Mouse (Mus musculus) right cerebral cortex, adult 18-20 months (tissue): ENCODE measurements at regions not wholly inside any gene's neighbourhood (a gene's known extent, or its start where the extent isn't known, plus 50 kb on each side); places are given as distances from the start of the nearest gene placed in this dataset.
"Not testable (repeated sequence)": the region's sequence is repeated elsewhere in the genome, so short reads cannot be mapped to it uniquely, and the experiment has no call there.

Source experiments
- DNase-seq: peaks from one replicate; pipeline ENCODE4 v3.0.0; 2022; ENCODE audit warnings: mixed read lengths

DNA sequence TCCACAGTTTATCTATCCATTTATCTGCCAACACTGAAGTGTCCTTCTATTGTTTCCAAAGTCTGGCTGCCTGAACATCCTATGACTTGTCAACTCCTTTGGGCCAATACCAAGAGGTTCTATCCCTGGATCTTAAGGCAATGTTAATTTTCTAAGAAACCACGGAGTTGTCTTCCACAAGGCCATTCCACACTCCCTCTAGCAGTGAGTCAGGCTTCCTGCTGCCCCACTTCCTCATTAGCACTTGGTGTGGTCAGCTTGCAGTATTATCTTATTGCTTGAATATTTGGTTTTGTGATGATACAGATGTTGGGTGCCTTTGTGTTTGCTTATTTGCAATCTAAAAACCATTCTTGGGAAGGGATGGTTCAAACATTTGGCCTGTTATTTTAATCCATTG is 87.5 kb upstream of the Ppp2r2d start:
- DNase-seq = no peak

DNA sequence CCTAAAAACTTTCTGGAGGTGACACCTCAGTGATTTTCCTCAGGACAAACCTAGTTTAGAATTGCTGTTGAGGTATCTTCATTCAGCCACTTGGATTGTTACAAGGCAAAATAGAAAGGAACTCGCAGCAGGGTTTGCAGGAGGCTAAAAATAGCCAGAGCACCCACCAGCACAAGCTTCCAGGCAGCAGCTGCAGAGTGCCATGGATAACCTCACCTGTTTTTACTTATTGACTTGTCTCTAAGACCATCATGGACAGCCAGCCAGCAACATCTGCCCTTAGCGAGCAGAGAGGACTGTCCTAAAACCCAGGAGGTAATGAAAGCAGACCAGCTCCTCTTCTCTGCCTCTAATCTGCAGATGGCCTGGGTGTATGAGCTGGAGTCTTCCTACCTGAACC is 97.4 kb upstream of the Ppp2r2d start:
- DNase-seq = no peak

DNA sequence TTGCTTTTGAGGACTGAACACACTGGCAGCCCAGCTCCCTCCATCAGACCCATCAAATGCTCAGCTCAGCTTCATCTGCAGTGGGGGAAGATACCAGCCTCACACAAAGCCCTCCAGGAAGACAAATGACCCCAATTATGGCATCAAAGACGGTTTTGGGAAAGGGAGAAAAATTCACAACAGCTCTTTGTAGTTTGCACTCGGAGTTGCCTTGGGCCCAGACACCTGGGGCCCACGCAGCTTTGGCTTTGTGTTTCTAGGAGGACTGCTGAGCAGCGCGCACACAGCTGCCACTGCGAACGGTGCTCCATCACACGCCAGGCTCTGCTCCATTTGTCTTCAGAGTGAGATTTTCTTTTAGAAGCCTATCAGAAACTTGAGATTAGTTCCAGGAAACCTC is 99.3 kb upstream of the Ppp2r2d start:
- no peak for DNase-seq

DNA sequence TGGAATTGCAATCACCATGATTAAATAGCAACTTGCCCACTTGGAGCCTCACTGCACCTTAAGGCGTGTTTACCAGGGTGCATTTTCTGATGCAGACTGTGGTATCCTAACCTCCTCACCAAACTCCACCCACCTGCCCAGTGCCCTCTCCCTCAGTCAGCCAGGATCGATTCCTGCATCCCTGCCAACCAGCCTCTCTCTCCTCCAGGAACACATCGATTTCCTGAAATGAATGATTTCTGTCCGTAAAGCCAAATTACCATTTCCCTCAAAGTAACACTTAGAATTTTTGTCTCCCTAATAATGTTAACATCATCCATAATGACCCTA is 103.4 kb upstream of the Ppp2r2d start:
- DNase-seq = no peak

DNA sequence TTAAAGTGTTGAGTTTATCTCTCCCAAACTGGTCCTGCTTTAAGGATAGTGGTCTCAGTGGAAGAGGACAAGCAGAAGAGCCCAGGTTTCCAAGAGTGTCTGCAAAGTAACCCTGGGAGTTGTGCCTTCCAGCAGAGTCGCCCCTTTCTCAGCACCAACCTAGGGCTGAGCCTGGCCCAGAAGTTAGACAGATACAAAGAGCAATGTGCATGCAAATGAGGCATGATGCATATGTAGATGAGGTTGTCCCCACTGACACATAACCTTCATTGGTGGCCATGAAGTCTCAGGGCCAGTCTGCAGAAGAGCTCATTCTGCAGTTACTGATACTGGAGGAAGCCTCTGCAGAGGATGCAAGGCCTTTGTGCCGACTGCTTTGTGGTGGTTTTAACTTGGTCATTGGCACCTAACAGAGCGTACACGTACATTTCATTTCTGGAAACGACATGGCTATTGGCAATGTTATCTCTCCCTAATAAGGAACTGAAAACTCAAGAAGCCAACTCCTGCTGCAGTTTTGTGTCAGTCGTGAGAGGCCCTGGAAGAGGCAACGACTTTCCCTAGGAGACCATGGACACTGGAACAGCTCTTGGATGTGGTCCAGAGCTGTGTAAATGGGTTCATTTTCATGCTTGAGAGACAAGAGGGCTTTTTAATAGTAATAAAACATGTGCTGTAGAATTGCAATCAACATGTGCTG is 103.9 kb upstream of the Ppp2r2d start:
- no peak for DNase-seq

DNA sequence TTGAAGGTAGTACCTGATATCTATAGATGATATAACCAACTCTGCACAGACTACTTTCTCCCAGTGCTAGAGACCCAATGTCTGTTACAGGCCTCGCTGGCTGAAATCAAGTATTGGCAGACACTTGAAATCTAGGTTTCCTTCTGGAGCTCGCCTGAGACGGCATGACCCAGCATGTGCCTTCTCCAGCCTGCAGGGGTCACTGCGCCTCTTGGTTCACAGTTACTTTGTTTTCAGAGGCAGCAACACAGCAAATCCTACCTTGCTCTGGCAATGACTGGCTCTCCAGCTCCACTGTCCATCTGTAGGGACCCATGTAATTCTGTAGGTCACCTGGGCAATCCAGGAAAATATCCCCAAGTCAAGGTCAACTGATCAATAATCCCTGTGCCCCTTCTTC is 111.6 kb upstream of the Ppp2r2d start:
- DNase-seq = peak; percentile 39

DNA sequence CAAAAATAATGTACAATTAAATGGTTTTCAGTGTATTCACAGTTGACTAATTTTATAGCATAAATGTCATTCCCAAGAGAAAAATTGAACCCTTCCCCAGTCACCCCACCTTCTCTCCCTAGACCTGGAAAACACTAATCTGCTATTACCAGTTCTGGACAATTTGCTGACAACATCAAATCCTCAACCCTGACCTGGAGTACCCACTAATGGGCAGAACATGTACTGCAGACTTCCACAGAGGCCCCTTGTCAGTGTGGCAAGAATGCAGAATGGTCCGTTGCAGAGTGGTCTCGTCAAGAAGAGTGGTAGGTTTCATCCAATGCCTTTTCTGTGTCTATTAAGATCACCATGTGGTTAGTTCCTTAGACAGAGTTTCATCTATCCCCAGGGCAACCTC is 121.0 kb upstream of the Ppp2r2d start:
- DNase-seq = no peak

DNA sequence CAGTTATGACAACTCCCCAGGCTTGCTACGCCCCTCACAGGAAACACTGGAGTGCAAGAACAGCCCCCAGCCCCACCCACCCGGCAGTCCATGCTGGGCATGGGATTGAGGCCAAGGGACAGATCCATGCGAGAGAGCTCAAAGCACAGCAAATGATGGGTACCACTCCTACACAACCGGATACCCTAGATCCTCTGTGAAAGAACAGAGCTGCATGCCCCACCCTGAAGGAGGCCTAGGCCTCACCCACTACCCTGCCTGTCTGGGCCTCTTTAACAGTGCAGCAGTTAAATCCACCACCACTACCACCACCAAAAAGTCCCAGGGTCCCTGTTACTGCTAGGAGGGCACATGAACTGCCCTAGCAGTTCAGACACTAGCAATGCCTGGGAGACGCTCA is 126.3 kb upstream of the Ppp2r2d start:
- no peak for DNase-seq

DNA sequence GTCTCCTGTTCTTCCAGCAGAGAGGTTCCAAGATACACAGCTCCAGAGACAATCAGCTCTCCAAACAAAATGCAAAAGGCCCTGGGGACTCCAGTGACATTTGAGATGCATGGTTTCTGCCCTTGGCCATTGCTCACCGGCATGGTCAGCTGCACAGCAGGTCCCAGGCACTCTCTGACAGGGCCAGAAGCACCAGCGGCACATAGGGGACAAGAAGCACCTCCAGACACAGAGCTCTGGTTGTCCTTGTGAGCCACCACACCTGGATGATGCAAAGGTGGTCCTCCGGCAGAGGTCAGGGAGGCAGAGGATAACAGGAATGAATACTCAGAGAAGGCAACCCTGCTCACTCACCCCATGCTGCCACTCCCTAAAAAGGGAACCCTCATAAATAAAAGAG is 126.8 kb upstream of the Ppp2r2d start:
- no peak for DNase-seq

DNA sequence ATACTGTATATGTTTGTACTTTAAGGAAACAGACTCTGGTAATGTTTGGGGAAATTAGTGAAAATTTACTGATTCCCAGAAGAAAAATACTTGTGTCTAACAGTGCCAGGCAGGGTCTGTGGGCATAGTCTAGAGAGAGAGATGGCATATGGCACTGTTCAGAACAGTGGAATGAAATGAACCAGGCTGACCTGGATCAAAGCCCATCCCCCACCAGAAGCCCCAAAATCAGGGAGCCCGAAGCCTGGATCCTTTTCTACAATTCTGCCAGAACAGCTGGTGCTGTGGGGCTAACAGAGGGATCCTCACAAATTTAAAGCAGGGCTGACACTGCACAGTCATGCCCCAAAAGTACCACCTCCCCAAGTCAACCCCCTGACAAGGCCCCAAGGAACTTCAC is 131.1 kb upstream of the Ppp2r2d start:
- DNase-seq = no peak

DNA sequence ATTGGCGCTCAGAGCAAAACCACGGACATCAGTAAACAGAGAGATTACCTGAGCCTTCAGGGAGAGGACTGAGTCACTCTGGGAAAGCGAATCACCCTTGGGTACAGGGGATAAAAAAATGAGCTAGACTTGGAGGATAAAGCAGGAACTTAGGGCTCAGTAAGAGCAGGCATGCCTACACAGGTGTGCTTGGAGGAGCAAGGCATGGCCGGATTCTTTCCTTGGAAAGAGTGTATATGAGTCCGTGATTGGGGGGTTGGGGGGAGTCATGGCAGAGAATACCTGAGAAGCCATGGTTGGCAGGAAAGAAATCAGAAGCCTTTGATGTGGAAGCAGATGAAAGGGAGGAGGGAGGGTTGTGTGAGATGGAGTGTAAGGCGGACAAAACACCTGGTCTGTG is 137.5 kb upstream of the Ppp2r2d start:
- DNase-seq = no peak

DNA sequence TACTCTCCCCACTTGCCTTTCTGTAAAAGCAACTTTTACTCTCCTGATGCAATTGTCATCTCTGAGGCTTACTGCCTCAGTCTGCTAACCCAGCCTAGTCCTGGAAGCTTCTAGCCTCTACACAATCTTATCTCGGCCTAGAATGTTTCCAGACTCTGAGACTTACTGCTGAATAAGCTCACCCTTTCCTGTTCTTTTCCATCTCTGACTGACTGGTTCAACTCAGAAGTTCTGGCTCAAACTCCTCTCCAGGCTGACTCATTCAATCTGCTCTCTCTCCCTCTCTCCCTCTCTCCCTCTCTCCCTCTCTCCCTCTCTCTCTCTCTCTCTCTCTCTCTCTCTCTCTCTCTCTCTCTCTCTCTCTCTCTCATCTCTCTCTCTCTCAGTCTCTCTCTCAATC is 146.3 kb upstream of the Ppp2r2d start:
- DNase-seq = not testable (repeated sequence)

DNA sequence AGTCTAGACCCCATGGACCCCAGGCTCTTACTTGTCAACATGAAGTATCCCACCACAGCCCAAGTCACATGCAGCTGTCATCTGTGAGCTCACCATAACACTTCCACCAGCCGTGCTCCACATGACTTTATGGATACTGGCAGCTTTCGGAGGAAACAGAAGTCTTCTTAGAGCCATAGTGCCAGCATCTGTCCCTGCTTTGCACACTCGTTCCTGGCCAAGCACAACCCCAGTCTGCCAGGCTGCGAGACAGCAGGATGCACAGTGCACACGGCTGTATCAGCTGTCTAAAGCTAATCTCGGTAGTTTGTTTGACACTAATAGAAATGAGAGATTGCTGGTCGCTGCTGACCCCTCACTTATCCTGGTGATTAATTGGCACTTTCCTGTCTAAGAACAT is 163.7 kb upstream of the Ppp2r2d start:
- DNase-seq = no peak

DNA sequence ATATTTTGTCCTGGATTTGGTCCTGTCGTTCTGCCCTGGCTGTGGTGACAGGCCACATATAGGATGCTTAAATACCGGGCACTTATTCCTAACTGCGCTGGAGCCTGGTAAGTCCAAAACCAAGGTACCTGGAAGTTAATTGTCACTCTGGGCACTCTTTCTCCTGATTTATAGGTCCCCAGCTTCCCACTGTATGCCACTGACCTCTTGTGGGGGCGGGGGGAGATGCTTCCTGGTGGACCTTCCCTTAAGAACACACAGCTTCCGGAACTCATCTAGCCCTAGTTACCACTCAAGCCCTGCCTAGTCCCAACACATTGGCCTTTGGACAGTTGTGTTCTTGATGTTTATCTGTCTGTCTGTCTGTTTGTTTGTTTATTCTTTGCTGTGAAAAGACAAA is 165.3 kb upstream of the Ppp2r2d start:
- DNase-seq = no peak

DNA sequence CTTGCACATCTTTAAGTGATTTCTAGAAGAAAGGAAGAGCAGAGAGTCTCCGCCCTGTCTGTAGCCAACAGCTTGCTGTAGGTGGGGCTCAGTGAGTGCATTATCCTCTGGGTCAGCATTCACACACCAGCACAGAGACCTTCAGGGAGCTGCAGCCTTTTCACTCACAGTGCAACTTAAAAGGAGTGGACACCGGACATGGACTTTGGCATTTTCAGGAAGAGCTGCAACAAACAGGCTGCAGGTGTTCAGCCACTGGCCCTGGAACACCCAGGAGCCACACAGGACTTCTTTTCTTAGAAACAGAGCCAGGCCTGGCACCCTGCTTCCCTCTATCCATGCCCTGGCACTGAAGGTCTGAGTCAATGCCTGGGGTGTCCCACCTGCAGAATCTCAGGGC is 166.3 kb upstream of the Ppp2r2d start:
- DNase-seq = no peak

DNA sequence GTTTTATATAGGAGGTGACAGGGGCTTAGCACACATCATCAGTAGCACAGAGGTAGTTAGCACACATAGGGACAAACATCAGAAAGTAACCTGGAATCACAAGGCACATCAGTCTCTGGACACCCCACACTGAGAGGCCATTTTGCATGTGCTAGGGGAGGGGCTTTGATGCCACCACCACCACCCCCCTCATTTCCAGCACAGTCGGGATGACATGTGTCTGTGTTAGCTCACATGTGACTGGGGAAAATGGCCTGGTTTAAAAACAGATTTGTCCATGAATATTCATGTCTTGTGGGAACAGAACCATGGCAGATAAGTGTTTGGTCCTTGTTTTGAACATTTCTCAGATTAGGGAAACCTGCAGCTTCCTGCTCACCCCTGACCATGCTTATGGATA is 172.9 kb upstream of the Ppp2r2d start:
- DNase-seq = no peak

DNA sequence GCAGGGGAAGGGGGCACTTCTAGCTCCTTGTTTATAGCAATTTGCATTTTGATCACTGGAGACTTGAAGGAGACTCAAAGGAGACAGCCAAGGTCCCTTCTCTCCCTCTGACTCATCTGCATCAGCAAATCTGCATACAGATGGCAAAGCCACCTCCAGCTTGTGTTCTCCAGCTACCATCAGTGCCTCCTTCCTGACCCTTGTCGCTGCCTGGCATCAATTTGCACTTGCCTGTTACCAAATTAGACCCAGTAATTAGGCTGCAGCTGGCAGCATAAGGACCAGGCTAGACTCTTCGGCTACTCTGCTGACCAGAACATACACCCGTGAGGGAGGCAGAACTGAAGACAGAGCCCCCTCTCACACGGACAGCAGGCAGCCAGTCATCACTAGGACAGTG is 177.5 kb upstream of the Ppp2r2d start:
- peak; percentile 31 for DNase-seq

DNA sequence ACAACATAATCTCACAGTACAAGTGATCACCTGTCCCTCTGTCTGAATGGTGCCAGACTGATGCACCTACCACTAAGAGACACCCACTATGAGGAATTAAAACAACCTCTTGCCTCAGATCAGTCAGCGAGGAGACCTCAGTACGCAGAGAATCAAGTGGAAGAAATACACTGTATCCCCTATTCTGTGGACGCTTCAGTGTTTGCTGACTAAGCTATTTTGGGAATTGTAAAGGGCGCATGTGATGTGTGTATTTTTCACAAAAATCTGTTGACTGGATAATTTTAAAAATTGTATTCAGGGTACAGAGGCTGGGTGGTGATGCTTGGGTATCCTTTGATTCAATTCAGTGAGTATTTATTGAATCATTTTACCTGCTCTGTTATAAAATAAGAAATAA is 185.8 kb upstream of the Ppp2r2d start:
- DNase-seq = no peak

DNA sequence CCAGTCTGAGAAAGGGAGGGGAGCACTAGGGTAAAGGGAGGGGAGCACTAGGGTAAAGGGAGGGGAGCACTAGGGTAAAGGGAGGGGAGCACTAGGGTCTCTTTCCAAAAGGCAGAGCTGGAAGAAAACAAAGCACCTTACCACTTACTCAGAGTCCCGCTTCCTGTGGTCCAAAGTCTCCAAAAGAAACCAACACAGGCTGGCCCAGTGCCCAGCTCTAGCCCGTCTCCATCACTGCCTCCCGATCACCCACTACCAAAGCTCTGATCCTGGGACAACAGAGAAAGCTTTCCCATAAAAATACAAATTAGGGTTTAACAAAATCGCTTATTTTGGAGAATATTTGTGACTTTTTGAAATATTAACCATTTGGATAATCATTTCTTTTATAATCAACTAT is 188.4 kb upstream of the Ppp2r2d start:
- DNase-seq = no peak

DNA sequence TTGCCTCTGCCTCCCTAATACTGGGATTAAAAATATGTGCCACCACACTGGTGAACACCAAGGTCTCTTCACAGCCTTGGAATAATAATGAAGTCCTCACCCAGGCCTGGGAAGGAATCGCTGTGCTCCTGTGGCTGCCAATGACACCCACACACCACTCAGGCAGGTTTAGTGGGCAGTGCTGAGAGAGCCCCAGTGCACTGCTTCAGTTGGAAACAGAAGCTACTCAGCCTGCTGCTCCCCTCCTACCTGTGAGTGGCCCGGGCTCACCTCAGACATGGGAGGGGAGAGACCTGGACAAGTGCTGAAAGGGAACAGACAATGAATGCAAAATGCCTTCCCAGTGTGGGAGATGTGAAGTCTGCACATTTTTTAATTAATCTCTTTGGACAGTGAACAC is 188.8 kb upstream of the Ppp2r2d start:
- no peak for DNase-seq

DNA sequence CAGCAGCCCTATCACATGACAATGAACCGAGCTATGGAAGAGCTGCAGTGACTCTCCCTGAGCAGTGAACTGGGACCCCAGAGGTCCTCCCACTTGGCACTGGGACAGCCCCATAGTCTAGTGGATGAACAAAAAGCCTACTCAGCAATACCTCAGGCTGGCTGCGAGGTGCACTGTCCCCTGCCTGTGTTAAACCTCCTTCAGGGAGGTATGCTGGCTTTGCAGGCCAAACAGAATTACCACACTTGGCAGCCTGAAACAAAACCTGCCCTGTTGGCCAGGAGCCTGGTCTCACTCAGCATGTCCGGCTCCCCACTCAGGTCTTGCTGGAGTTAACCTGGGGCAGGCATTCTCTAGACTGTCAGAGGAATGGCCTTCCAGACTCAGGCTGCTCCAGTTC is 189.9 kb upstream of the Ppp2r2d start:
- no peak for DNase-seq

DNA sequence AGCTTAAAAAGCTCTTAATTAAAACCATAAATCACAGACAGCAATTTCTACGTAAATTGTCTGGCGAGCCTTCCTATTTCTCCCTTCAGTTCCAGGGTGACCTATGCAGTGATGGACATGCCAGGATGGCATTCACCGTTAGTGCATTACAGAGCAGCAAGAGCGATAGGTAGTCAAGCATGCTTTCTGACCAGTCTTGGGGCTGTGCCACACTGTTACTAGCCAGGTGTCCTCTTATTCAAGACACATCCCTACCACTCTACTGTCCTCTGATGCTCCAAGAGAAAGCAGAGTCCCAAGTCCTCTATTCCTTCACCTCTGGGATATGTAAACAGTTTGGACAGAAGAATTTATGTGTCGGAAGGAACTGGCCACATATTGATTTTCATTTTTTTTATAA is 194.9 kb upstream of the Ppp2r2d start:
- DNase-seq = no peak

DNA sequence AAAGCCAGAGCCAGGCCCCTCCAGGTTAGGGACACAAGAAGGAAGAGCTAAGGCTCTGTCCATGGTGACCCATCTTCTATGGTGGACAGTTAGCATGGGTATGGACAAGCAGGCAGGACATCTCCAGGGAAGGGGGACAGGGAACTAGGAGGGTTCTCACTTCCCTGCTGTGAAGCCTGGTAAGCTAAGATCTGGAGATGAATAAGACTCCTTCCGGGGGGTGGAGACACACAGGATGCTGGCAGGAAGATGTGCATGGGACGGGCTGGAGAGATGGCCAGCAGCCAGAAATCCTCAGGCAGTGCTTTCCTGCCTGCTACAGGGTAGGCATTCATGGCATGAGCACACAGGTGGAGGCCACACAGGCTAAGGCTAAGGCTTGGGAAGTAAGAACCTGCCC is 198.2 kb upstream of the Ppp2r2d start:
- no peak for DNase-seq

DNA sequence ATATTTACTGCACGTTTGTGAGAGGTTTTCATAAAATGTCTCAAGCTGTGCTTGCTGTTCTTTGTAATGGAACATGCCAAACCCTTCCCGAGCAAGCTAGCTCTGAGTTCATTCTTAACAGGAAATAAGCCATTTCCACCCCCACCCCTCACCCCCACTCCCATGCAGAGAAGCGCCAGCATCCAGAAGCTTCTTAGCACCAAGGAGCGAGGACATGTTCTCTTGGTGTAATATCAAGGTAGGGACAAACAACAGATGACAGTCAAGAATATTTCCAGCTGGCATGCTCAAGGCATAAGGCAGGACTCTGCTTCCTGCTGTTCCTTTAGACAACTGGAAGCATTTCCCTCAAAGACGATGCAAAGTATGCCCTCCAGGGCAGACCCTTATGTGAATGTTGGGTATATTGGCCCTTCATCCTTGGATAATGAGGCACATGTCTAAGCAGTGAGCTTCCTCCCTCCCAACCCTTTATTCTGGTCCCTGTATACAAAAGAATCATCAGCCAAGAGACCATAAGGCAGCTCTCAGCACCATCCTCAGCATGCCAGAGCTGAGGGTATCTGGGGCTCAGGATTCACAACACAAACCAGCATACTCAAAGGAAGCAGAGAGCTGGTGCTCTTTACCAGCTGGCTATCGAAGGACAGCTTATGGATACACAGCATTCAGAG is 205.2 kb upstream of the Ppp2r2d start:
- DNase-seq = no peak

DNA sequence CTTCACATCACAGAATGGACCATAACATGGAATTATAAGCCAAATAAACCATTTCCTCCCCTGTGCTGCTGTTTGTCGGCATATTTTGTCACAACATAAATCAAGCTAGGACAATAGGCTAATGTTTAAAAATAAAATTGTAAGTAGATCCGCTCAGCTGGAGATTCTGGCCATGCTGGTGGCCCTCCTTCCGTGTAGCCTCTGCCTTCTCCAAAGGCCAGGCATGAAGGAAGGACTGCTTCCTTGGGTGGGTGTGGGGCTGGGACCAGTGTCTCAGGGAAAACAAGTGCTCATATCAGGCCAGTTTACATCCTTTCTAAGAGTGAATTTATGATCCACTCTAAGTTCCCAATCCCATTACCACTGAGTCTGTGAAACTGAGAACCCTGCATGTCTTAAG is 206.3 kb upstream of the Ppp2r2d start:
- no peak for DNase-seq
